Mouse (Mus musculus) ovary, postnatal 36 days (tissue): ENCODE data around the gene Hoxa10.

Experiments used
- DNase-seq: peaks from one replicate; pipeline ENCODE4 v3.0.0; 2022; ENCODE audit warnings: low spot score, mixed read lengths

The Hoxa10 gene

GRCm38 (mm10) chr6:52262463-52263320 is 22.0 kb upstream of the Hoxa10 start:
- no peak for DNase-seq

GRCm38 (mm10) chr6:52261751-52262462 is 21.3 kb upstream of the Hoxa10 start:
- no peak for DNase-seq

- DNase-seq = no peak
These were observed 20.3 kb upstream of the Hoxa10 start, which contains the start of gene Hoxa13 for GRCm38 (mm10) chr6:52260654-52261575. TSS of gene Hoxa13 (minus strand) at chr6:52260880.

- DNase-seq = no peak
These were observed 19.2 kb upstream of the Hoxa10 start for GRCm38 (mm10) chr6:52259811-52260261.

- DNase-seq = no peak
These were observed 18.6 kb upstream of the Hoxa10 start for GRCm38 (mm10) chr6:52259081-52259790.

- peak; percentile 63 for DNase-seq
These were observed 16.3 kb upstream of the Hoxa10 start for GRCm38 (mm10) chr6:52256956-52257355.

- DNase-seq = no peak
These were observed 13.2 kb upstream of the Hoxa10 start for GRCm38 (mm10) chr6:52253511-52254500.

GRCm38 (mm10) chr6:52252775-52253376 is 12.2 kb upstream of the Hoxa10 start:
- no peak for DNase-seq

- no peak for DNase-seq
These were observed 11.5 kb upstream of the Hoxa10 start for GRCm38 (mm10) chr6:52252016-52252774.

GRCm38 (mm10) chr6:52251177-52251879 is 10.7 kb upstream of the Hoxa10 start:
- no peak for DNase-seq

- no peak for DNase-seq
These were observed 9.2 kb upstream of the Hoxa10 start for GRCm38 (mm10) chr6:52249826-52250225.

GRCm38 (mm10) chr6:52249415-52249738 is 8.7 kb upstream of the Hoxa10 start:
- DNase-seq = no peak

GRCm38 (mm10) chr6:52248638-52249414 is 8.2 kb upstream of the Hoxa10 start:
- DNase-seq = no peak

- DNase-seq = no peak
These were observed 7.3 kb upstream of the Hoxa10 start for GRCm38 (mm10) chr6:52247766-52248637.

GRCm38 (mm10) chr6:52246916-52247315 is 6.3 kb upstream of the Hoxa10 start:
- no peak for DNase-seq

- DNase-seq = no peak
These were observed 5.7 kb upstream of the Hoxa10 start for GRCm38 (mm10) chr6:52246403-52246803.

- no peak for DNase-seq
These were observed 5.1 kb upstream of the Hoxa10 start, which contains the start of gene Hoxa11 for GRCm38 (mm10) chr6:52245757-52246142. TSS of gene Hoxa11 (minus strand) at chr6:52245810.
